Mouse (Mus musculus) heart, adult 2 months (tissue): ENCODE measurements around the gene Gpr107. TPM values are rescaled to one million over a fixed set of nuclear protein-coding genes. Genes with fewer than 3 reads are reported as not detected.

Experiments
- DNase-seq, 2 experiments: peaks; one replicate each; pipeline ENCODE4 v3.0.0; 2021
- H3K27ac ChIP-seq: fragments of 200-600 bp; 2 replicates; pipeline ENCODE4 v1.8.1; 2022
- H3K27me3 ChIP-seq: fragments of 200-500 bp; 2 replicates; pipeline ENCODE4 v1.6.1; 2012; ENCODE audit warnings: mild to moderate bottlenecking, low read length, inconsistent platforms, mixed read lengths; ENCODE audit not compliant: control insufficient read depth, insufficient read depth
- H3K36me3 ChIP-seq: fragments of 200-500 bp; 2 replicates; pipeline ENCODE4 v1.6.1; 2012; ENCODE audit warnings: low read length, inconsistent platforms; ENCODE audit not compliant: control insufficient read depth, insufficient read depth
- H3K4me1 ChIP-seq: fragments of 200-500 bp; 2 replicates; pipeline ENCODE4 v1.6.1; 2011; ENCODE audit warnings: low read length; ENCODE audit not compliant: control insufficient read depth, insufficient read depth
- H3K4me3 ChIP-seq: fragments of 200-600 bp; 2 replicates; pipeline ENCODE4 v1.8.1; 2022
- H3K79me2 ChIP-seq: fragments of 200-500 bp; replicated peaks from 2 replicates; pipeline ENCODE4 v1.6.1; 2012; ENCODE audit warnings: mild to moderate bottlenecking, inconsistent platforms, low read length, moderate library complexity, mixed read lengths; ENCODE audit not compliant: control insufficient read depth, insufficient read depth
- H3K9ac ChIP-seq: fragments of 200-500 bp; 2 replicates; pipeline ENCODE4 v1.6.1; 2012; ENCODE audit warnings: low read depth, mild to moderate bottlenecking, control low read depth, inconsistent platforms, low read length, mixed read lengths
- CTCF ChIP-seq: fragments of 200-600 bp; IDR thresholded peaks from 2 replicates; pipeline ENCODE4 v1.8.1; 2022; ENCODE audit warnings: antibody characterized with exemption, mild to moderate bottlenecking, moderate library complexity
- EP300 ChIP-seq: fragments of 200-500 bp; IDR thresholded peaks from 2 replicates; pipeline ENCODE4 v1.6.1; 2011; ENCODE audit warnings: low read depth, low read length, control low read depth; ENCODE audit not compliant: insufficient read depth
- POLR2A ChIP-seq: fragments of 200-500 bp; IDR thresholded peaks from 2 replicates; pipeline ENCODE4 v1.6.1; 2011; ENCODE audit warnings: mild to moderate bottlenecking, low read depth, low read length, control low read depth; ENCODE audit not compliant: insufficient read depth
- WGBS: fragments of 180-500 bp; shearing (Covaris S2); methylation state at CpG from one replicate; pipeline ENCODE4 v1.1.7; 2018; 5-methylcytosine and 5-hydroxymethylcytosine counted together
- intact Hi-C: fragments of 180-260 bp; cut with DNase I; formaldehyde crosslinking; loops from one replicate; pipeline ENCODE4 v1.15.1; 2025
- polyA plus RNA-seq: library from polyadenylated mRNA; depleted of rRNA; stranded (reverse); fragments of >200 nt; gene quantifications from 2 replicates; pipeline ENCODE4 v1.2.3, GENCODE M21; 2012
- total RNA-seq, 2 experiments: library from RNA; stranded (reverse); gene quantifications; 2 replicates each; pipeline ENCODE4 v1.2.3; 2021

The Gpr107 gene
- total and polyA plus RNA-seq, 3 experiments = 16.0 to 30.9 (median 29.0) TPM

GRCm38 (mm10) chr2:31115943-31116731 is 36.0 kb upstream of the Gpr107 start:
- 60% methylated on average over 10 of the region's 10 CpGs for WGBS
- Histone ChIP-seq H3K79me2 (peaks cover 5% of the 10 kb centered on the region; the same call in 1 of the 2 replicates), H3K27ac (no peak overlapping the region), H3K36me3 (no peaks in the 10 kb centered on the region), H3K4me3 (no peak overlapping the region), H3K9ac (no peak overlapping the region), H3K4me1 (peaks cover 9% of the 10 kb centered on the region), H3K27me3 (no peaks in the 10 kb centered on the region)
- DNase-seq = no peak
- TF ChIP-seq CTCF (no peak), POLR2A (no peak), EP300 (no peak)
- intact Hi-C loops = no loop called here

- Histone ChIP-seq H3K27ac (no peak overlapping the region), H3K36me3 (no peaks in the 10 kb centered on the region), H3K27me3 (no peaks in the 10 kb centered on the region), H3K9ac (no peak overlapping the region), H3K4me1 (peaks cover 8% of the 10 kb centered on the region), H3K4me3 (no peak overlapping the region), H3K79me2 (peaks cover 2% of the 10 kb centered on the region; the same call in 1 of the 2 replicates)
- TF ChIP-seq EP300 (no peak), POLR2A (no peak), CTCF (no peak)
- intact Hi-C loops = no loop called here
- 52% methylated on average over 3 of the region's 3 CpGs for WGBS
- no peak for DNase-seq
Measured at GRCm38 (mm10) chr2:31118211-31118610, 33.9 kb upstream of the Gpr107 start.

GRCm38 (mm10) chr2:31118639-31119380 is 33.3 kb upstream of the Gpr107 start:
- 80% methylated on average over 10 of the region's 10 CpGs for WGBS
- Histone ChIP-seq H3K79me2 (peaks cover 2% of the 10 kb centered on the region; the same call in 1 of the 2 replicates), H3K27ac (peak overlapping the region; percentile 64), H3K36me3 (no peaks in the 10 kb centered on the region), H3K9ac (no peak overlapping the region), H3K4me3 (no peak overlapping the region), H3K4me1 (peaks cover 8% of the 10 kb centered on the region), H3K27me3 (no peaks in the 10 kb centered on the region)
- TF ChIP-seq CTCF (no peak), POLR2A (no peak), EP300 (no peak)
- intact Hi-C loops = no loop called here
- no peak for DNase-seq

GRCm38 (mm10) chr2:31119795-31120194 is 32.3 kb upstream of the Gpr107 start:
- Histone ChIP-seq H3K79me2 (peaks cover 2% of the 10 kb centered on the region; the same call in 1 of the 2 replicates), H3K4me3 (no peak overlapping the region), H3K27ac (peak overlapping the region; percentile 64), H3K9ac (peak overlapping the region; percentile 15), H3K36me3 (no peaks in the 10 kb centered on the region; the same call in 1 of the 2 replicates), H3K4me1 (peaks cover 13% of the 10 kb centered on the region), H3K27me3 (no peaks in the 10 kb centered on the region)
- intact Hi-C loops = no loop called here
- 42% methylated on average over 13 of the region's 13 CpGs for WGBS
- peak; percentile 62 to 80 for DNase-seq
- peak; percentile 31; the same call in 1 of the 2 replicates for TF ChIP-seq POLR2A
- TF ChIP-seq EP300 = no peak

- peaks cover 2% of the 10 kb centered on the region; the same call in 1 of the 2 replicates for H3K79me2 ChIP-seq
- H3K27me3 ChIP-seq = no peaks in the 10 kb centered on the region
- H3K27ac ChIP-seq = no peak overlapping the region
- H3K9ac ChIP-seq = no peak overlapping the region
- WGBS = 68% methylated on average over 7 of the region's 7 CpGs
- TF ChIP-seq POLR2A (no peak), CTCF (no peak), EP300 (no peak)
- peaks cover 17% of the 10 kb centered on the region for H3K4me1 ChIP-seq
- no peak for DNase-seq
- intact Hi-C loops = no loop called here
- no peaks in the 10 kb centered on the region; the same call in 1 of the 2 replicates for H3K36me3 ChIP-seq
- H3K4me3 ChIP-seq = no peak overlapping the region
Measured at GRCm38 (mm10) chr2:31121131-31121693, 30.9 kb upstream of the Gpr107 start.
